Mouse (Mus musculus): Measurements from ENCODE around the gene Nap1l5.

DNA sequence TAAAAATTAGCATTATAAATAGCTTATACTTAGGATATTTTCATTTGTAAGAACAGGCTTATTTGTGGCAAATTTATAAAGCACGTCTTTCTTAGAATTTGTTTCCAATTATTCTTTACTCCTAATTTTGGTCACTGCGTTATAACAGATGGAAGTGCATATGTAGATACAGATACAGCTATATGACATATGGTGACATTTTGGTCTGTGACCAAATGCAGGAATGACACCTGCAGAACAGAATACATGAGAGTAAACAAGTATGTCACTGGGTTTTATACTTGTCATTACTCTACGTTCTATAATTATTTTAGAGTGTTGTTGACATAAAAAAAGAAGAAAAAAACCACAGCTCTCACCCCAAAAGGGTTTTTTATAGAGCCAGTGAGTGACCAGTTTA, 7.8 kb downstream of the Nap1l5 start:
- no peak for TF ChIP-seq CTCF (IDR thresholded peaks at IDR 0.05; ENCODE audit: insufficient read depth, low read length)
- no peak for TF ChIP-seq POLR2A (IDR thresholded peaks at IDR 0.05; ENCODE audit: borderline replicate concordance, extremely low read depth, low read depth, low read length)

Data from lung, adult 2 months (tissue).